Mouse (Mus musculus): ENCODE results near the gene Nxph1.

The Nxph1 gene

GRCm38 (mm10) chr6:8959810-8960209, 11.6 kb downstream of the Nxph1 start:
- DNase-seq (ENCODE audit: extremely low read depth, low read depth, low spot score), result no peak

- no peak for DNase-seq (ENCODE audit: extremely low read depth, low read depth, low spot score)
Measured at GRCm38 (mm10) chr6:8970576-8970975, 22.3 kb downstream of the Nxph1 start.

GRCm38 (mm10) chr6:8979237-8979871, 31.1 kb downstream of the Nxph1 start:
- no peak for DNase-seq (ENCODE audit: extremely low read depth, low read depth, low spot score)

GRCm38 (mm10) chr6:8996301-8996943, 48.2 kb downstream of the Nxph1 start:
- no peak for DNase-seq (ENCODE audit: extremely low read depth, low read depth, low spot score)

GRCm38 (mm10) chr6:8997326-8997725, 49.1 kb downstream of the Nxph1 start:
- DNase-seq (ENCODE audit: extremely low read depth, low read depth, low spot score), result no peak

GRCm38 (mm10) chr6:9002686-9003085, 54.5 kb downstream of the Nxph1 start:
- DNase-seq (ENCODE audit: extremely low read depth, low read depth, low spot score), result no peak

- no peak for DNase-seq (ENCODE audit: extremely low read depth, low read depth, low spot score)
Measured at GRCm38 (mm10) chr6:9026631-9027030, 78.4 kb downstream of the Nxph1 start.

GRCm38 (mm10) chr6:9027146-9027545, 78.9 kb downstream of the Nxph1 start:
- no peak for DNase-seq (ENCODE audit: extremely low read depth, low read depth, low spot score)

GRCm38 (mm10) chr6:9028501-9028900, 80.3 kb downstream of the Nxph1 start:
- DNase-seq (ENCODE audit: extremely low read depth, low read depth, low spot score), result no peak

- DNase-seq (ENCODE audit: extremely low read depth, low read depth, low spot score), result no peak
Measured at GRCm38 (mm10) chr6:9039286-9039685, 91.1 kb downstream of the Nxph1 start.

- DNase-seq (ENCODE audit: extremely low read depth, low read depth, low spot score), result no peak
Measured at GRCm38 (mm10) chr6:9040991-9041390, 92.8 kb downstream of the Nxph1 start.

- no peak for DNase-seq (ENCODE audit: extremely low read depth, low read depth, low spot score)
Measured at GRCm38 (mm10) chr6:9042391-9042790, 94.2 kb downstream of the Nxph1 start.

GRCm38 (mm10) chr6:9046815-9047214, 98.6 kb downstream of the Nxph1 start:
- DNase-seq (ENCODE audit: extremely low read depth, low read depth, low spot score), result no peak

GRCm38 (mm10) chr6:9061261-9062105, 113.3 kb downstream of the Nxph1 start:
- DNase-seq (ENCODE audit: extremely low read depth, low read depth, low spot score), result no peak

GRCm38 (mm10) chr6:9066435-9066834, 118.2 kb downstream of the Nxph1 start:
- no peak for DNase-seq (ENCODE audit: extremely low read depth, low read depth, low spot score)

- no peak for DNase-seq (ENCODE audit: extremely low read depth, low read depth, low spot score)
Measured at GRCm38 (mm10) chr6:9069913-9070312, 121.7 kb downstream of the Nxph1 start.

GRCm38 (mm10) chr6:9076463-9076862, 128.2 kb downstream of the Nxph1 start:
- DNase-seq (ENCODE audit: extremely low read depth, low read depth, low spot score), result no peak

- DNase-seq (ENCODE audit: extremely low read depth, low read depth, low spot score), result no peak
Measured at GRCm38 (mm10) chr6:9077793-9078689, 129.8 kb downstream of the Nxph1 start.

GRCm38 (mm10) chr6:9083851-9084250, 135.6 kb downstream of the Nxph1 start:
- DNase-seq (ENCODE audit: extremely low read depth, low read depth, low spot score), result no peak

- DNase-seq (ENCODE audit: extremely low read depth, low read depth, low spot score), result no peak
Measured at GRCm38 (mm10) chr6:9097345-9097744, 149.1 kb downstream of the Nxph1 start.

- DNase-seq (ENCODE audit: extremely low read depth, low read depth, low spot score), result peak; percentile 3
Measured at GRCm38 (mm10) chr6:9107366-9107765, 159.1 kb downstream of the Nxph1 start.

Measured in fat pad, adult 2 months (tissue).